ENCODE assay signal across 9 mouse cellular contexts in genomic region chr16:25376720-25377373, GRCm38 (mm10).
DNase-seq lines count a peak whose midpoint lies in the region; ATAC-seq lines count a peak whose summit lies in the region.
"Had no signal": no experiment of that assay in that cellular context is flagged by ENCODE, and none has a peak within 500 bp of the region (broad histone marks: within the 10 kb centered on the region; RNA-seq: fewer than 3 reads in every experiment).

No protein-coding gene starts in this region.

- peak; percentile 70 for ATAC-seq in midbrain, embryonic 13.5 days
- no peak for ATAC-seq in erythroblast, adult 5-6 weeks (replicated peaks; ENCODE audit: low FRiP score, poor library complexity, severe bottlenecking)

- peak; percentile 46 for DNase-seq in T-cell, adult 2 months (ENCODE audit: low spot score)
- peak; percentile 17 for DNase-seq in cerebellum, adult 9-11 months
- peak; percentile 64 to 66 for DNase-seq in frontal cortex, postnatal 25 days (ENCODE audit: low spot score in 2 of 2)
- DNase-seq in hindlimb bud, embryonic 11.5 days (ENCODE audit: extremely low spot score, low read depth, low spot score): peak; percentile 64
- peak; percentile 46 to 57 for DNase-seq in left cerebral cortex, adult 8-10 months (ENCODE audit: low spot score in 2 of 2)
- DNase-seq in spleen, adult 12 weeks (ENCODE audit: low spot score): peak; percentile 3

- H3K36me3 ChIP-seq in midbrain, embryonic 13.5 days: no peaks in the 10 kb centered on the region

- H3K9me3 ChIP-seq in midbrain, embryonic 13.5 days: no peaks in the 10 kb centered on the region

- H3K9ac ChIP-seq in midbrain, embryonic 13.5 days (replicated peaks): no peak overlapping the region

- 39% methylated on average over 14 of the region's 14 CpGs for WGBS in midbrain, embryonic 13.5 days

- no peaks in the 10 kb centered on the region for H3K4me1 ChIP-seq in midbrain, embryonic 13.5 days (replicated peaks)

- no peak overlapping the region for H3K27ac ChIP-seq in midbrain, embryonic 13.5 days
- H3K27ac ChIP-seq: macrophage had no signal

- H3K4me3 ChIP-seq in midbrain, embryonic 13.5 days (replicated peaks): no peak overlapping the region

- no peaks in the 10 kb centered on the region for H3K27me3 ChIP-seq in midbrain, embryonic 13.5 days

- H3K4me2 ChIP-seq in midbrain, embryonic 13.5 days (replicated peaks): no peak overlapping the region

Comparison
In these comparisons a context has a peak if more than half of its experiments do, and no peak if none do; other contexts are left out.
1. DNase-seq: peak in every context shown above with its lines; median percentile 65 in frontal cortex, postnatal 25 days; 64 in hindlimb bud, embryonic 11.5 days; 52 in left cerebral cortex, adult 8-10 months; 46 in T-cell, adult 2 months; 17 in cerebellum, adult 9-11 months; 3 in spleen, adult 12 weeks.